Mouse (Mus musculus): ENCODE results near the gene Ewsr1. TPM values are rescaled to one million over a fixed set of nuclear protein-coding genes. Genes with fewer than 3 reads are reported as not detected.
A peak's percentile ranks its signal among the peaks of the same experiment; 100 is the strongest.

Ewsr1 gene
- polyA plus RNA-seq, 1 experiment from 2014 or later: 437 TPM

GRCm38 (mm10) chr11:5059230-5059629, 39.8 kb downstream of the Ewsr1 start:
- H3K4me1 ChIP-seq (ENCODE audit: control insufficient read depth, insufficient read depth, low read length): peaks cover 17% of the 10 kb centered on the region
- H3K9ac ChIP-seq (replicated peaks; ENCODE audit: low read length): no peak overlapping the region
- no peak overlapping the region for H3K27ac ChIP-seq (replicated peaks; ENCODE audit: low read depth, low read length)
- WGBS: 17% methylated on average over 14 of the region's 14 CpGs
- no peak for ATAC-seq (replicated peaks; ENCODE audit: insufficient number of reproducible peaks, low FRiP score, low TSS enrichment, low read depth)
- no peak overlapping the region for H3K4me3 ChIP-seq (ENCODE audit: low read depth, low read length)
- H3K27me3 ChIP-seq (ENCODE audit: control insufficient read depth, insufficient read depth, low read length): peaks cover 87% of the 10 kb centered on the region
- H3K36me3 ChIP-seq (replicated peaks; ENCODE audit: control insufficient read depth, insufficient read depth, low read depth, low read length): no peaks in the 10 kb centered on the region
- DNase-seq (ENCODE audit: low spot score): peak; percentile 34
- H3K9me3 ChIP-seq (replicated peaks; ENCODE audit: control insufficient read depth, low read length): no peaks in the 10 kb centered on the region
- H3K4me2 ChIP-seq (ENCODE audit: low read depth, low read length): no peak overlapping the region

GRCm38 (mm10) chr11:5058783-5059182, 40.3 kb downstream of the Ewsr1 start:
- no peak for DNase-seq (ENCODE audit: low spot score)
- H3K4me3 ChIP-seq (ENCODE audit: low read depth, low read length): no peak overlapping the region
- 26% methylated on average over 9 of the region's 9 CpGs for WGBS
- no peaks in the 10 kb centered on the region for H3K9me3 ChIP-seq (replicated peaks; ENCODE audit: control insufficient read depth, low read length)
- no peak overlapping the region for H3K4me2 ChIP-seq (ENCODE audit: low read depth, low read length)
- H3K9ac ChIP-seq (replicated peaks; ENCODE audit: low read length): no peak overlapping the region
- H3K27ac ChIP-seq (replicated peaks; ENCODE audit: low read depth, low read length): no peak overlapping the region
- peaks cover 82% of the 10 kb centered on the region for H3K27me3 ChIP-seq (ENCODE audit: control insufficient read depth, insufficient read depth, low read length)
- ATAC-seq (replicated peaks; ENCODE audit: insufficient number of reproducible peaks, low FRiP score, low TSS enrichment, low read depth): no peak
- H3K36me3 ChIP-seq (replicated peaks; ENCODE audit: control insufficient read depth, insufficient read depth, low read depth, low read length): no peaks in the 10 kb centered on the region
- H3K4me1 ChIP-seq (ENCODE audit: control insufficient read depth, insufficient read depth, low read length): peaks cover 17% of the 10 kb centered on the region

- DNase-seq (ENCODE audit: low spot score) (peak; percentile 35), ATAC-seq (replicated peaks; ENCODE audit: insufficient number of reproducible peaks, low FRiP score, low TSS enrichment, low read depth) (no peak)
- H3K9me3 ChIP-seq (replicated peaks; ENCODE audit: control insufficient read depth, low read length): no peaks in the 10 kb centered on the region
- no peak within 1 kb of the TSS for H3K27ac ChIP-seq (replicated peaks; ENCODE audit: low read depth, low read length)
- H3K36me3 ChIP-seq (replicated peaks; ENCODE audit: control insufficient read depth, insufficient read depth, low read depth, low read length): no peaks in the 10 kb centered on the region
- H3K4me3 ChIP-seq (ENCODE audit: low read depth, low read length): peak within 1 kb of the TSS; percentile 41
- H3K4me2 ChIP-seq (ENCODE audit: low read depth, low read length): peak within 1 kb of the TSS; percentile 84
- WGBS: 2% methylated on average over 75 of the region's 77 CpGs
- peaks cover 75% of the 10 kb centered on the region for H3K27me3 ChIP-seq (ENCODE audit: control insufficient read depth, insufficient read depth, low read length)
- H3K4me1 ChIP-seq (ENCODE audit: control insufficient read depth, insufficient read depth, low read length): peaks cover 17% of the 10 kb centered on the region
- peak within 1 kb of the TSS; percentile 55 for H3K9ac ChIP-seq (replicated peaks; ENCODE audit: low read length)
Observed at GRCm38 (mm10) chr11:5057856-5058641, 41.0 kb downstream of the Ewsr1 start, which contains the start of gene Rasl10a. Gene Rasl10a (plus strand): TSS chr11:5058128.

GRCm38 (mm10) chr11:5057541-5057855, 41.6 kb downstream of the Ewsr1 start:
- H3K36me3 ChIP-seq (replicated peaks; ENCODE audit: control insufficient read depth, insufficient read depth, low read depth, low read length): no peaks in the 10 kb centered on the region
- H3K4me3 ChIP-seq (ENCODE audit: low read depth, low read length): peak overlapping the region; percentile 41
- ATAC-seq (replicated peaks; ENCODE audit: insufficient number of reproducible peaks, low FRiP score, low TSS enrichment, low read depth) (no peak), DNase-seq (ENCODE audit: low spot score) (no peak)
- whole genome bisulfite sequencing: 11% methylated on average over 8 of the region's 8 CpGs
- no peak overlapping the region for H3K27ac ChIP-seq (replicated peaks; ENCODE audit: low read depth, low read length)
- H3K4me2 ChIP-seq (ENCODE audit: low read depth, low read length): peak overlapping the region; percentile 84
- H3K9me3 ChIP-seq (replicated peaks; ENCODE audit: control insufficient read depth, low read length): no peaks in the 10 kb centered on the region
- peaks cover 69% of the 10 kb centered on the region for H3K27me3 ChIP-seq (ENCODE audit: control insufficient read depth, insufficient read depth, low read length)
- peaks cover 15% of the 10 kb centered on the region for H3K4me1 ChIP-seq (ENCODE audit: control insufficient read depth, insufficient read depth, low read length)
- H3K9ac ChIP-seq (replicated peaks; ENCODE audit: low read length): peak overlapping the region; percentile 55

GRCm38 (mm10) chr11:5057064-5057463, 42.0 kb downstream of the Ewsr1 start:
- H3K27ac ChIP-seq (replicated peaks; ENCODE audit: low read depth, low read length): no peak overlapping the region
- H3K4me1 ChIP-seq (ENCODE audit: control insufficient read depth, insufficient read depth, low read length): peaks cover 11% of the 10 kb centered on the region
- WGBS: 47% methylated on average over 8 of the region's 8 CpGs
- no peak for DNase-seq (ENCODE audit: low spot score)
- no peak overlapping the region for H3K4me2 ChIP-seq (ENCODE audit: low read depth, low read length)
- H3K9ac ChIP-seq (replicated peaks; ENCODE audit: low read length): no peak overlapping the region
- no peaks in the 10 kb centered on the region for H3K9me3 ChIP-seq (replicated peaks; ENCODE audit: control insufficient read depth, low read length)
- H3K36me3 ChIP-seq (replicated peaks; ENCODE audit: control insufficient read depth, insufficient read depth, low read depth, low read length): no peaks in the 10 kb centered on the region
- H3K27me3 ChIP-seq (ENCODE audit: control insufficient read depth, insufficient read depth, low read length): peaks cover 65% of the 10 kb centered on the region
- ATAC-seq (replicated peaks; ENCODE audit: insufficient number of reproducible peaks, low FRiP score, low TSS enrichment, low read depth): no peak
- H3K4me3 ChIP-seq (ENCODE audit: low read depth, low read length): no peak overlapping the region

- no peak overlapping the region for H3K27ac ChIP-seq (replicated peaks; ENCODE audit: low read depth, low read length)
Observed at GRCm38 (mm10) chr11:5055945-5056938, 42.8 kb downstream of the Ewsr1 start.

GRCm38 (mm10) chr11:5054874-5055273, 44.2 kb downstream of the Ewsr1 start:
- Histone ChIP-seq H3K4me1 (ENCODE audit: control insufficient read depth, insufficient read depth, low read length) (peaks cover 2% of the 10 kb centered on the region; the same call in 1 of the 2 replicates), H3K4me3 (ENCODE audit: low read depth, low read length) (no peak overlapping the region), H3K9ac (replicated peaks; ENCODE audit: low read length) (no peak overlapping the region), H3K36me3 (replicated peaks; ENCODE audit: control insufficient read depth, insufficient read depth, low read depth, low read length) (no peaks in the 10 kb centered on the region), H3K9me3 (replicated peaks; ENCODE audit: control insufficient read depth, low read length) (no peaks in the 10 kb centered on the region), H3K27ac (replicated peaks; ENCODE audit: low read depth, low read length) (no peak overlapping the region), H3K4me2 (ENCODE audit: low read depth, low read length) (no peak overlapping the region), H3K27me3 (ENCODE audit: control insufficient read depth, insufficient read depth, low read length) (peaks cover 43% of the 10 kb centered on the region)
- DNase-seq (ENCODE audit: low spot score) (no peak), ATAC-seq (replicated peaks; ENCODE audit: insufficient number of reproducible peaks, low FRiP score, low TSS enrichment, low read depth) (no peak)
- 61% methylated on average over 6 of the region's 6 CpGs for WGBS

More at GRCm38 (mm10) chr11:5055945-5056938, 42.8 kb downstream of the Ewsr1 start:
- no peaks in the 10 kb centered on the region for H3K9me3 ChIP-seq (replicated peaks; ENCODE audit: control insufficient read depth, low read length)
- no peak for ATAC-seq (replicated peaks; ENCODE audit: insufficient number of reproducible peaks, low FRiP score, low TSS enrichment, low read depth)
- H3K4me1 ChIP-seq (ENCODE audit: control insufficient read depth, insufficient read depth, low read length): peaks cover 3% of the 10 kb centered on the region
- peaks cover 57% of the 10 kb centered on the region for H3K27me3 ChIP-seq (ENCODE audit: control insufficient read depth, insufficient read depth, low read length)
- H3K4me3 ChIP-seq (ENCODE audit: low read depth, low read length): no peak overlapping the region
- peak; percentile 46 for DNase-seq (ENCODE audit: low spot score)
- no peak overlapping the region for H3K4me2 ChIP-seq (ENCODE audit: low read depth, low read length)
- WGBS: 27% methylated on average over 23 of the region's 23 CpGs
- H3K9ac ChIP-seq (replicated peaks; ENCODE audit: low read length): no peak overlapping the region
- H3K36me3 ChIP-seq (replicated peaks; ENCODE audit: control insufficient read depth, insufficient read depth, low read depth, low read length): no peaks in the 10 kb centered on the region

All from embryonic facial prominence, embryonic 11.5 days (tissue).